Mouse (Mus musculus) CD4-positive, CD25-positive, alpha-beta regulatory T cell, adult 4 months (primary cell): ENCODE measurements around the gene Tctex1d2. TPM values are rescaled to one million over a fixed set of nuclear protein-coding genes. Genes with fewer than 3 reads are reported as not detected.

Experiments used
- ATAC-seq: one replicate; pipeline ENCODE4 v1.8.0; 2017
- polyA plus RNA-seq, 2 experiments: library from polyadenylated mRNA; unstranded; fragments of 100-300 nt; shearing (Covaris generic); gene quantifications; one replicate each; pipeline ENCODE4 v1.2.1; 2017

Tctex1d2 gene
- polyA plus RNA-seq, 2 experiments from 2014 or later, result 4.3 to 7.4 TPM

GRCm38 (mm10) chr16:32472276-32473015 is 52.9 kb downstream of the Tctex1d2 start:
- no peak for ATAC-seq

- ATAC-seq, result no peak
Measured at GRCm38 (mm10) chr16:32477315-32477714, 57.8 kb downstream of the Tctex1d2 start.

Other genes with a start within 250 kb of the Tctex1d2 start
- not detected for gene Bex6, start 239.9 kb upstream of the Tctex1d2 start, polyA plus RNA-seq
- gene Fbxo45, start 172.5 kb upstream of the Tctex1d2 start, polyA plus RNA-seq, result 1 to 10 TPM; 5.3 to 5.5 TPM
- 10 to 100 TPM; 21.4 to 22.3 TPM for gene Wdr53, start 172.5 kb upstream of the Tctex1d2 start, polyA plus RNA-seq
- not detected for gene Smco1, start 148.2 kb upstream of the Tctex1d2 start, polyA plus RNA-seq
- 1 to 10 TPM; 7.7 to 8.1 TPM for gene Rnf168, start 142.2 kb upstream of the Tctex1d2 start, polyA plus RNA-seq
- 10 to 100 TPM; 15.4 to 22.3 TPM for gene Ubxn7, start 87.4 kb upstream of the Tctex1d2 start, polyA plus RNA-seq
- gene Tm4sf19, start 19.2 kb upstream of the Tctex1d2 start, polyA plus RNA-seq, result not detected
- gene Pcyt1a, start 11.2 kb downstream of the Tctex1d2 start, polyA plus RNA-seq, result 10 to 100 TPM; 10.7 to 17.3 TPM
- gene Slc51a, start 68.2 kb downstream of the Tctex1d2 start, polyA plus RNA-seq, result not detected
- gene Zdhhc19, start 76.6 kb downstream of the Tctex1d2 start, polyA plus RNA-seq, result not detected
- gene Tfrc, start 189.2 kb downstream of the Tctex1d2 start, polyA plus RNA-seq, result 10 to 100 TPM; 18.1 to 19.5 TPM
- gene Tnk2, start 224.2 kb downstream of the Tctex1d2 start, polyA plus RNA-seq, result 1 to 10 TPM; 4.8 to 8.9 TPM